Mouse (Mus musculus): ENCODE measurements at regions not wholly inside any gene's neighbourhood (a gene's known extent, or its start where the extent isn't known, plus 50 kb on each side); places are given as distances from the start of the nearest gene placed in this dataset.

DNA sequence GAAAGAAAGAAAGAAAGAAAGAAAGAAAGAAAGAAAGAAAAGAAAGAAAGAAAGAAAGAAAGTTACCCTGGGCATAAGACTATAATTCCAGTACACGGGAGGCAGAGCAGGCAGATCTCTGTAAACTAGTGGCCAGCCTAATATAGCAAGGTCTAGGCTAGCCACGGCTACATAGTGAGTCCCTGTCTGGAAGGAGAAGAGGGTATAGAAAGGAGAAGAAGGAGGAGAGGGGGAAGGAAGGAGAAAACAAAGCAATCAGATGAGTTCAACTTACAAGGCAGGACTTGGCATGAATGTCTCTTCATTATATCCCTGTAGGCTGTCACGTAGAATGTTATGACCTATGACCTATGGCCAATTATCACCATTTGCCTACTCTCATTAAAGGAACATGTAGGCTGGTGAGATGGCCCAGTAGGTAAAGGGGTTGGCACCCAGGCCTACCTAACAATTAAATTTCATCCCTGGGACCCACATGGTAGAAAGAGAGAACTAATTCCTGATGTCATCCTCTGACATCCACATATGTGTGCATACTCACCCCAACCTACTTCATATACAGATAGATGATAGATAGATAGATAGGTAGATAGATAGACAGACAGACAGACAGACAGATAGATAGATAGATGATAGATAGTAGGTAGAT, 78.6 kb upstream of the Lrpprc start:
- ATAC-seq (ENCODE audit: low FRiP score) = no peak
- 92% methylated on average over 3 of the region's 3 CpGs for WGBS
- Histone ChIP-seq H3K9me3 (no peaks in the 10 kb centered on the region), H3K4me2 (no peak overlapping the region), H3K4me1 (replicated peaks) (no peaks in the 10 kb centered on the region), H3K4me3 (no peak overlapping the region), H3K27me3 (no peaks in the 10 kb centered on the region), H3K36me3 (no peaks in the 10 kb centered on the region), H3K27ac (no peak overlapping the region), H3K9ac (no peak overlapping the region)

DNA sequence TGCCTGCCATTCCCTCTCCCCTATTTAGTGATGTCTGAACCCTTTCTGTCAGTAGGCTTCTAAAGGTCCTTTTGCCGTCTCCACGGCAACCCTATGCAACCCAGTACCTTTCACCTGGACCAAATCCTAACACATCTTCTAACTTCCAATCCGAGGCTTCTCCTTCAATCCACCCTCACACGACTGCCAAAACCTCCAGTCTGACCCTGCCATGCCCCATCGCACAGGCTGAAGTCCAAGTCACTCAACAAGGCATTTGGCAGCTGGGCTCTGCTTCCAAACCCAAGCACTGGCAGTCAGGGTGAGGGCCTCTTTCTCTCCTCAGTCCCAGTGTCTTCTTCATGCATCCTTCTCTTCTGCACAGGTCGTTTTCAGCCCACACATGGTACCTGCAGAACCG, 83.0 kb upstream of the Lrpprc start:
- ATAC-seq (ENCODE audit: low FRiP score) = no peak
- H3K9me3 ChIP-seq = no peaks in the 10 kb centered on the region
- no peak overlapping the region for H3K27ac ChIP-seq
- no peaks in the 10 kb centered on the region for H3K27me3 ChIP-seq
- WGBS = 78% methylated on average over 7 of the region's 7 CpGs
- no peak overlapping the region for H3K4me3 ChIP-seq
- no peak overlapping the region for H3K4me2 ChIP-seq
- H3K36me3 ChIP-seq = no peaks in the 10 kb centered on the region
- H3K9ac ChIP-seq = no peak overlapping the region
- no peaks in the 10 kb centered on the region for H3K4me1 ChIP-seq (replicated peaks)

DNA sequence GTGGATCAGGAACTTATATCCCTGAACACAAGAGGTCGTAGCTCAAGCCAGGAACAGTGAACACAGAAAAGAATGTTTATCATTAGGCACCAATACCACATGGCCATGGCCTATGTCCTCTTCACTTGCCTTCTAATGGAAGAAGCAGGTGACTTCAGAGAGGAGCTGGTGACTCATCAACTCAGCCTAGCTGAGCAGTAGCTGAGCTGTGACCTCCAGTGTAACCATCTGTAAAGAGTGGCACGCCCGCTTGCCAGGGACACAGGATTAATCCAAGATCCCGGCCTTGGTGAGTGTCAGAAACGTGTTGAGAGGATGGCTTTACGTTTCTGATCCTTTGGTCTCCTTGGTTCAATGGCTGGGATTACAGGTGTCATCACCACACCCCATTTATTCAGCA, 82.0 kb upstream of the Ppm1b start:
- Histone ChIP-seq H3K27ac (no peak overlapping the region), H3K27me3 (no peaks in the 10 kb centered on the region), H3K4me3 (no peak overlapping the region), H3K4me1 (replicated peaks) (no peaks in the 10 kb centered on the region), H3K36me3 (no peaks in the 10 kb centered on the region), H3K4me2 (no peak overlapping the region), H3K9me3 (no peaks in the 10 kb centered on the region), H3K9ac (no peak overlapping the region)
- 79% methylated on average over 6 of the region's 6 CpGs for WGBS
- ATAC-seq (ENCODE audit: low FRiP score) = no peak

DNA sequence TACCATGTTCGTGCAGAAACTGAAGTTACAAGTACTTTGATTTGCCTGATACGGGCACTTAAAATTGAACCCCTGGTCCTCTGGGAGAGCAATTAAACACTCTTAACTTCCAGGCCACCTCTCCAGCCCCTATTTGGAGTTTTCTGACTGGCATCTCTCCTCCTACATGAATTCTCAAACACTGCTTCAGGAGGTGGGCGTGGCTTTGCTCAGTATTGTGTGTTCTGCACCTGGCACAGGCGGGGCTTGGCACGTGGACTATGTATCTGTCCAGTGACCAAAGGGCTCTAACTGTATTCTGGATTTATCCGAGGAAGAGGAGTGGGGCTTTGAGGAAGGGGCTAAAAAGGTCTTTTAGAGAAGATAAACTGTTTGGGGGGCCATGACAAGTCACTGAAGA, 81.5 kb upstream of the Ppm1b start:
- no peaks in the 10 kb centered on the region for H3K27me3 ChIP-seq
- no peaks in the 10 kb centered on the region for H3K4me1 ChIP-seq (replicated peaks)
- no peak overlapping the region for H3K27ac ChIP-seq
- H3K9me3 ChIP-seq = no peaks in the 10 kb centered on the region
- H3K4me3 ChIP-seq = no peak overlapping the region
- H3K4me2 ChIP-seq = no peak overlapping the region
- 85% methylated on average over 6 of the region's 6 CpGs for WGBS
- H3K36me3 ChIP-seq = no peaks in the 10 kb centered on the region
- H3K9ac ChIP-seq = no peak overlapping the region
- ATAC-seq (ENCODE audit: low FRiP score) = no peak

DNA sequence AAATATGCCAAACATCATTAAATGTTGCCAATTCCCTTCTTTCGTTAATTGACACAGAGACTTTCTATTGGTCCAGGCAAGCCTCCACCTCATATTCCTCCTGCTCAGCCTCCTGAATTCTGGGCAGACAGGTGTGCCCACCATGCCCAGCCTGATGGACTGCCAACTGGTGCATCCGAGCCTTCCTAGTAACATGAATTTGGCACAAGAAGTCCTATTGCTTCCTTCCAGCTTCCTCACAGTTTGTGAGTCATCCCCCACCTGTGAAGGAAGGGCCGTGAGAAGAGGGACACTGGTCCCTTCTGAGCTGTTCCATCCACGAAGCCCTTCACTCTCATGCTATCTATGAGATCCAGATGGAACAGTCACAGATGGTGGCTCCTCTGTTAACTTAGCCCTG, 80.5 kb upstream of the Ppm1b start:
- Histone ChIP-seq H3K4me2 (no peak overlapping the region), H3K27ac (no peak overlapping the region), H3K36me3 (no peaks in the 10 kb centered on the region), H3K4me3 (no peak overlapping the region), H3K9me3 (no peaks in the 10 kb centered on the region), H3K4me1 (replicated peaks) (no peaks in the 10 kb centered on the region), H3K9ac (no peak overlapping the region), H3K27me3 (no peaks in the 10 kb centered on the region)
- no peak for ATAC-seq (ENCODE audit: low FRiP score)
- 92% methylated on average over 4 of the region's 4 CpGs for WGBS

DNA sequence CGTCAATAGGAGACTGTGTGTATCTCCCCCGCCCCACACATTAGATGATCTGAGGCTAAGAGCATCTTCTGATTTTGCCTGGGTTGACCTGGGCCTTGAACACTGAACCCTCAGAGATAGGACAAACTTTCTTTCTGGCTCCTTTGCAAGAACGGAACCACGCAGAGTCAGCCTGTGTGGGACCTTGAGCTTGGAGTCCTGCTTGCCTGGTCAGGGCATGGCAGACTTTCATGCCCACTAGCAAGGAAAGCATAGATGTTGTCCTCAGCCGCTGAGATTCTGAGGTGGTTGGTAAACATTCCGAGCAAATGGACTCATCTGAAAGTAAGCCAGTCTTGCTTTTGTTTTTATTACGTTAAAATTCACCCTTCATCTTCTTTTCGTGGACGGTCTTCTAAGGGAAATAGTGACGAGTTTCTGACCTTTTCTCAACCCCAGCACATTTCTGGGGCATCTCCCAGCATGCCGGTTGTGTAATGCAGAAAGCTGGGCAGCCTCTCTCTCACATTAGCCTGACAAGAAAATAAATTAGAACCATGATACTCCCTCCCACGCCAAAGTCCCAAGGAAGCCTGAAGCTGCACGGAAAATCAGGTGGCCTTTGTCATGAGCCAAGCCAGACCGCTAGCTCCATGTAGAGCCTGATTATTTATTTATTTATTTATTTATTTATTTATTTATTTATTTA, 79.2 kb upstream of the Ppm1b start:
- Histone ChIP-seq H3K9me3 (no peaks in the 10 kb centered on the region), H3K4me3 (no peak overlapping the region), H3K27ac (no peak overlapping the region), H3K27me3 (no peaks in the 10 kb centered on the region), H3K4me1 (replicated peaks) (no peaks in the 10 kb centered on the region), H3K36me3 (no peaks in the 10 kb centered on the region), H3K9ac (no peak overlapping the region), H3K4me2 (no peak overlapping the region)
- ATAC-seq (ENCODE audit: low FRiP score) = 0 out of 2 replicates have a peak, but pooled peaks have one; percentile 21
- WGBS = 75% methylated on average over 14 of the region's 14 CpGs

DNA sequence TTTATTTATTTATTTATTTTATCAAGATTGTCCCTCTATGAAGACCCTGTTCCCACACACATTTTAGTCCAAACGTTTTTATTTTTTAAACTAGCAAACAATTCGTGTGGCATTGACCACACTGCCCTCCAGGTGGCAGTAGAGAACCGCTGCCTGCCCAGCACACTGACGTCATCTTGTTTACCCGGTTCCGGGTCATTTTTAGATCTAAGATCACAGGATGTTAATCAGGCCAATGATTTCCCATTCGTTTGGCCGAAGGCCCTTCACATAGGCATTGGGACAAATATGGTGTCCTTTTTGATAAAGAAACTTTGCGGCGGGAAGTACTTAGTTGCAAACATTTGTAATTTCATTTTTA, 78.7 kb upstream of the Ppm1b start:
- no peak overlapping the region for H3K9ac ChIP-seq
- H3K36me3 ChIP-seq = no peaks in the 10 kb centered on the region
- ATAC-seq (ENCODE audit: low FRiP score) = peak; percentile 46
- H3K27ac ChIP-seq = no peak overlapping the region
- no peaks in the 10 kb centered on the region for H3K9me3 ChIP-seq
- no peaks in the 10 kb centered on the region for H3K4me1 ChIP-seq (replicated peaks)
- WGBS = 21% methylated on average over 10 of the region's 10 CpGs
- H3K27me3 ChIP-seq = no peaks in the 10 kb centered on the region
- no peak overlapping the region for H3K4me3 ChIP-seq
- H3K4me2 ChIP-seq = peak overlapping the region; percentile 40

DNA sequence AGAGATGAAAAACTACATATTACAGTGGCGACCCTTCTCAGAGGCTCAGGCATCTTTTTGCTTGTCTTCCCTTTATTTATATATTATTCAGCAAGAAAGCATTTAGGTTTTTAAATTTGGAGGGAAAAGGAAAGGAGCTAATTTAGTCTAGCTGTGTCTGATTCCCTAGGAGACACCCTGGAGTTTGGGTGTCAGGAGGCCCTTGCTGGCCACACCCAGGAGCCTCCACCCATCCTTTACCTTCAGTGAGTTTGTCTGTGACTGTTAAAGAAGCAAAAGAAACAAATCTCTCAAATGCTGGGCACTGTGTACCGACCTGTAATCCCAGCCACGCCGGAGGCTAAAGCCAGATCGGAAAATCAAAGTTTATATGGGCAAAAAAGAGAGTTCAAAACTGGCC, 78.2 kb upstream of the Ppm1b start:
- Histone ChIP-seq H3K4me3 (no peak overlapping the region), H3K9me3 (no peaks in the 10 kb centered on the region), H3K4me2 (peak overlapping the region; percentile 40), H3K27ac (no peak overlapping the region), H3K9ac (no peak overlapping the region), H3K4me1 (replicated peaks) (no peaks in the 10 kb centered on the region), H3K27me3 (no peaks in the 10 kb centered on the region), H3K36me3 (no peaks in the 10 kb centered on the region)
- WGBS = 88% methylated on average over 5 of the region's 5 CpGs
- no peak for ATAC-seq (ENCODE audit: low FRiP score)

DNA sequence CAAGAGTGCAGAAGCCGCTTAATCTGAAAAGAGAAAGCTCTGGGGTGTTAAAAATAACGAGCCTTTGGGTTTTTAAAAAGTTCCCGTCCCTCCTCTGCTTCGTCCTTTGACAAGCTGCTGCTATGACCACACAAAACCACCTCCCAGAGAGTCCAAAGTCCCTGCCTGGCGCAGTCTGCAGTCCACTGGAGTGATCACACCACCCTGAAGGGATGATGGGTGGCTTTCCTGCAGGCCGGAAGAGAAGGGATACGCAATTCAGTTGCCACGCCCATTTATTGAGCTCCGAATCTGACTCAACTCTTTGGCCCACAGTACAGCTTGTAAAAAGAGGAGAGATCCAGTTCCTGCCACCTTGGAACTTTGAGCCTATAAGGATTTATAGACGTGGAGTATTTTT, 77.4 kb upstream of the Ppm1b start:
- 89% methylated on average over 10 of the region's 10 CpGs for WGBS
- ATAC-seq (ENCODE audit: low FRiP score) = no peak

DNA sequence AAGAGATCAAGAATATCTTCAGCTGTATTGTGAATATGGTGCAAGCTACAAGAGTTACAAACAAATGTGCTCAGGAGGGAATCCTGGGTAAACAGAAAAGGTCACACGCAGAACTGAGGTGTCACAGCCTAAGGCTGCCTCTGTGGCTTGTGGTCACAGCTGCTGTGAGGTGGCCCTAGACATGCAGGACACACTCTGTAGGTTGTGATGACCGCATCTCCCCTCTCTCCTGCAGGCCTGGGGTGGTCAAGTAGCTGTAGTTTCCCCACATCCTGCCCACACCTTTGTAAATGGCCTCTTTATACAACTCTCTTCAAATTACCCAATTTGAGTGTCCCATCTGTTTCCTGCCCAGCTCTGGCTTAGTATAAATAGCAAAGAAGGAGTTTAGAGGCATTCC, 75.6 kb upstream of the Ppm1b start:
- Histone ChIP-seq H3K9me3 (no peaks in the 10 kb centered on the region), H3K9ac (no peak overlapping the region), H3K4me1 (replicated peaks) (no peaks in the 10 kb centered on the region), H3K27ac (no peak overlapping the region), H3K4me2 (no peak overlapping the region), H3K4me3 (no peak overlapping the region), H3K36me3 (no peaks in the 10 kb centered on the region), H3K27me3 (no peaks in the 10 kb centered on the region)
- ATAC-seq (ENCODE audit: low FRiP score) = no peak
- WGBS = 82% methylated on average over 2 of the region's 2 CpGs

More for the DNA sequence above, 77.4 kb upstream of the Ppm1b start:
- no peaks in the 10 kb centered on the region for H3K9me3 ChIP-seq
- no peaks in the 10 kb centered on the region for H3K36me3 ChIP-seq
- no peak overlapping the region for H3K27ac ChIP-seq
- no peak overlapping the region for H3K9ac ChIP-seq
- H3K27me3 ChIP-seq = no peaks in the 10 kb centered on the region
- no peaks in the 10 kb centered on the region for H3K4me1 ChIP-seq (replicated peaks)
- H3K4me2 ChIP-seq = no peak overlapping the region
- H3K4me3 ChIP-seq = no peak overlapping the region

DNA sequence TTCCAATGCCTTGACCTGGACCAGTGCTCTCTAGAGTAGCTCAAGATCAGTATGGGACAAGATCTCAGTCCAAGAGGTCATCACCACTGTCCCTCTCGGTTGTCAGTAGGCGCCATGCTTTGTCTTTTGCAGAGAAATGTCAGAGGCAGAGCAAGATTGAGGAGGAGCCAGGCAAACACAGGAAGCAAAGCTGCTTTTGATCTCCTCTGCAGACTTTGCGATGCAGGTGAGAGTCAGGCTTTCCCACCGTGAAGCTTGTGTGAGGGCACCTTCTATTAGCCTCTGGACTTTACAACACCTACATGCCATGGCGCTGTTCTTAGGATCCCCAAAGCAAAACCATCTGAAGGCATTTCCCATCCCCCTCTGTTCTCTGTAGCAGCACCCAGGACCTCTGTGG, 68.0 kb upstream of the Ppm1b start:
- Histone ChIP-seq H3K4me2 (no peak overlapping the region), H3K9me3 (no peaks in the 10 kb centered on the region), H3K27ac (no peak overlapping the region), H3K9ac (no peak overlapping the region), H3K4me3 (no peak overlapping the region), H3K27me3 (no peaks in the 10 kb centered on the region), H3K4me1 (replicated peaks) (no peaks in the 10 kb centered on the region), H3K36me3 (no peaks in the 10 kb centered on the region)
- WGBS = 92% methylated on average over 5 of the region's 5 CpGs
- no peak for ATAC-seq (ENCODE audit: low FRiP score)

DNA sequence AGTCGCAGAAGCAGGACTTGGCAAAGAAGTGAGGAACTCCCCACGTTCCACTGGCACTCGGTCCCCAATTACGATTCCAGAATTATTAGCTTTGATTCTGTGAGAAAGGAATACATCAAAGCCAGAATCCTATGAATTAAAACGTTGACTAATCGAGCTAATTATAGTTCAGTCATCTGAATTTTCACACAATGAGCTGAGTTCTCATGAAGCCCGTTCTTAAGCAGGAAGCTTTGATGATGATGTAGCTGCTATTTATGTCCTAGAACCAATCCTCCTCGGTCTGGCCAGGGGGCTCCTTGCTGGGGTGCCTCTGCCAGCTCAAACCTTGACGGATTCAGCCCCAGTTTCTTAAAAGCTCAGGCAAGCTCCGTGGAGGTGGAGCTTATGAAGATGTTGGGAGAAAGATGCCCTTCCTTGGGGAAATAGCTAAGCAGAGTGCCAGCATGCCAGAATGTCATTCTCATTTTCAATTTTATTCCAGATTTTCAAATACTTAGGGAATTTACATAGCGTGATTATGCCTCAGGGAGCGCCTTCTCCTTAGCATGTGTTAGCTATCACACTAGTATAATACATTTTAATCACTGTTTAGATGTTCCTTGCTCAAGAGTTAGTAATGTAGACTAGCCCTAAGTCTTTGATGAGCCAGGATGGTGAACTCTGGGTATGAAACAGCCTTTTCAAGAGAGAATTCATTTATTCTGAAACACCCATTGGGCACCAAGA, 65.5 kb upstream of the Ppm1b start:
- H3K9ac ChIP-seq = no peak overlapping the region
- H3K9me3 ChIP-seq = no peaks in the 10 kb centered on the region
- no peaks in the 10 kb centered on the region for H3K36me3 ChIP-seq
- no peak for ATAC-seq (ENCODE audit: low FRiP score)
- no peaks in the 10 kb centered on the region for H3K27me3 ChIP-seq
- H3K4me1 ChIP-seq (replicated peaks) = no peaks in the 10 kb centered on the region
- no peak overlapping the region for H3K4me3 ChIP-seq
- H3K27ac ChIP-seq = no peak overlapping the region
- H3K4me2 ChIP-seq = no peak overlapping the region
- 79% methylated on average over 12 of the region's 12 CpGs for WGBS
